Mouse (Mus musculus) retina, adult 2 months (tissue): ENCODE data around the gene Zfp809.
"Not testable (repeated sequence)": the region's sequence is repeated elsewhere in the genome, so short reads cannot be mapped to it uniquely, and the experiment has no call there.

Source experiments
- DNase-seq: peaks from one replicate; pipeline ENCODE4 v3.0.0-alpha.2; 2012; ENCODE audit warnings: low read depth, low spot score

Gene Zfp809

DNA sequence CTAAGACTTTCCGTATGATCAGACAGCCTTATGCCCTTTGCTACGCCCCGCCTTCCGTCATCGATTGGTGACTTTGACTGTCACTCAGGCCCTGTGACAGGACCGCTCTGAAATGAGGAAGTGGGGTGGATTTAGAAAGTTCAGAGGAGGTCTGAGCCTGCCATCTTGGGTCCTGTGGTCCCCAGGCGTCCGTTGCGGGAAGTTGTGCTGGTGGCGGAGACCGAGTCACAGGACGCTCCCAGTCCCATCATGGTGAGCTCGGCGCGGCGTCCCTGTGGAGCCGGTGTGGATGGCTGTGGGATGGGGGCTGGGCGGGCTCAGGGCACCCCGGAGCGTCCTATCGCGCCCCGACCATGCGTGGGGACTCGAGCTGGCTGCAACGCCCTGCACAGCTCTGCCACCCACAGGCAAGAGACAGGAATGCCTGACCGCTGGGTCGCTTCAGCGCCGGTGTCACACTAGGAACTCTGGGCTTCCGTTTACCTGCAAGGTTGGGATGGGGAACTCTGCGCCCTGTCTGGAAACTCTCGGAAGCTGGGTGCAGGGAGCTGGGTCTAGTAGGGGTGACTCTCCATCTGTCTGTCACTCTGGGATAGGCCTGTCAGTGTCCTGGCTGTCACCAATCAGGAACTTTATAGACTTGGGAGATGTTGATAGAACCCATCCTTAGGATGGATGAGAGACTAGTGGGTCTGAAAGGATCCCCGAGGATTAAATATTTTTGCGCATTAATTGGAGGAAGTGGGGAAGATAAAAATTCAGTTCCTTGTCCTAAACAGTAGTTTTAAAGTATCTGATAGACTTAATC lies at the start of gene Zfp809:
Gene Zfp809 (plus strand): TSS at position 134 of the 808 bp plus-strand sequence.
- DNase-seq = peak; percentile 97

DNA sequence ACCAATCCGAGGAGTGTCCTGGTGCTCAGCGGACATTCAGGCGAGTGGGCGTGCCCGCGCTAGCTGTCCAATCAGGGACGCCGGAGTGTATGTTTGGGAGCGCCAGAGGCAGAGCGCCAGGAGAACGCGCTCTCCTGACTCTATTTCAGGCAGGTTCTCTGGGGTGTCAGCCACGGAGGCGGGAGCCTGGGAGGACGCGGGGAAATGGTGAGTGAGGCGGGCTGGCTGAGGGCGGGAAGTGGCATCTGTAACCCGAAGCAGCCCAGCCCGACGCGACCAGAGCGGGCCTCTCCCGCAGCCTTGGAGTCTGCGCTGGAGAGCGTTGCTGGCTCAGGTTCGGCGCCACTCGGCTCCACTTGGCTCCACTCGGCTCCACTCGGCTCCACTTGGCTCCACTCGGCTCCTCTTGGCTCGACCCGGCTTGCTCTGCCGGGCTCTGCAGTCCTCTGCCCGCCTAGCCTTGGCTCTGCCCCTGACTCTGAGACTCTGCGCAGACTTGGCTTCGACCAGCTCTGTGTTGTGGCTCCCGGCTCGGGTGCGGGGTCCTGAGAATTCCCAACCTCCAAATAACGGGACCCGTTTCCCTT lies 37.4 kb upstream of the Zfp809 start, which contains the start of gene Zfp872:
Gene Zfp872 (plus strand): TSS at position 66 of the 587 bp plus-strand sequence.
- no peak for DNase-seq

DNA sequence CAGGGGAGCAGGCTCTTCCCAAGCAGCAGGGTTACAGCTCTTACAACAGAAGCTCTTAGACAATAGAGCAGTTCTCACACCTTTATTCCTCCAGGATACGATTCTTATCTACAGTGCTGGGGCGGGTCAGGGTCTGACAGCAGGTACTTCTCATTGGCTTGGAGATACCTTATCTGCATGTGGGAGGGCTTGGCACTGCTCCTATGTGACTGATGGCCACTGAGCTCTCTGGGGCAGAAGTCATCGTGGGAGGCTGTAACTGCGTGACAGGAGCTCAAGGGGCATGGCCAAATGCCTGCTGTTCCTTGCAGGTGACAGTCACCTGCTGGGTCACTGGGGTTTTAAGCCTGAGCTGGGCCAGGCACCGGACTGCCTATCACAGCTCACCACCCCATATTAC lies 29.1 kb upstream of the Zfp809 start:
- DNase-seq = no peak

DNA sequence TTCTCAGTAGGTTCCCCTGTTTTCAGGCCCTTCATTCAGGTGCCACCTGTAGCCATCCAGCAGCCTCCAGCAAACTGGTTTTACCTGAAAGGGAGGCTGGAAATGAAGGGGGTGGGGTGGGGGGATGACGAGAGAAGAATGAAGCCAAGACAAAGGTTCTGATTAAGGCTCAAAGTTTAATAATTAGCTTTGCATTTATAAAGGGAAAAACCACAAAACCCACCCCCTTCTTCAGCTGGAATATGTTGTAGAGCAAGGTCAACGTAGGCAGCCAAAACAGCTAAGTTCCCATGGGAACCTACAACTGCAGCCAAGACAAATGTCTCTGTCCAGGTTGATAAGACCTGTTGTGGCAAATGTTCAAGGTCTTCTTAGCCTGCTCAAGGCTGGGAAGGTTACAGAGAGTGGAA lies 11.7 kb upstream of the Zfp809 start:
- no peak for DNase-seq

DNA sequence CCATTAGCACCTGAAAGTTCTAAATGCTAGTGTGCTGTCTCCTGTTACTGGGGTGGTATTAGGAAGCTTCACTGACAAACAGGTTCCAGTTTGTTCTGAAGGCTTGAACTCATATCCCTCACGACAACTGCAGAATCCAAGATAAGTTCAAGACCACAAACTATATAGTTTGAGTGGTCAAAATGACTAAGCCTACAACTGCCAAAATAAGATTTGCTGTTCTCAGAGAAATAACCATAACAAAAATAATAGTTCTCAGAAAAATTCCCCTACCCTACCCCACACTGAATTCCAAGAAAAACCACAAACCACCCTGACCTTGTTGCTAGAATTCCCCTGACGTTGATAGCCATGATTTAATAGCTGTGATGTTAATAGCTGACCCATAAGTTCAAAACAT lies 11.0 kb upstream of the Zfp809 start:
- no peak for DNase-seq

DNA sequence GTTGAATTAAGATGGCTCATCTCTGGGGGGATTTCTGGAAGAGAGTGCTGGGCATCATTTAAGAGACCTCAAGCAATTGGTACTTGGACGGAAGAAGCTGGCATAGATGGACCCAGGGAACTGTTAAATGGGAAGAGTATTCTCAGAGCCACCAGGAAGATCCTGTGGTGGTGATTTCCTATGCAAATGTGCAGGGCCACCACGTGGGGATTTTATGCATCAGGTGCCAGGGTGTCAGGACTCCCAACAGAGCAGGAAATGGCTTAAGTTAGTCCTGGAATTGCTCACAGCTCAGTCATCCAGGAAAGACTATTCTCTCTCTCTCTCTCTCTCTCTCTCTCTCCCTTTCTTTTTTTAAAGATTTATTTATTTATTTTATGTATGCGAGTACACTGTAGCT lies 8.8 kb upstream of the Zfp809 start:
- no peak for DNase-seq

DNA sequence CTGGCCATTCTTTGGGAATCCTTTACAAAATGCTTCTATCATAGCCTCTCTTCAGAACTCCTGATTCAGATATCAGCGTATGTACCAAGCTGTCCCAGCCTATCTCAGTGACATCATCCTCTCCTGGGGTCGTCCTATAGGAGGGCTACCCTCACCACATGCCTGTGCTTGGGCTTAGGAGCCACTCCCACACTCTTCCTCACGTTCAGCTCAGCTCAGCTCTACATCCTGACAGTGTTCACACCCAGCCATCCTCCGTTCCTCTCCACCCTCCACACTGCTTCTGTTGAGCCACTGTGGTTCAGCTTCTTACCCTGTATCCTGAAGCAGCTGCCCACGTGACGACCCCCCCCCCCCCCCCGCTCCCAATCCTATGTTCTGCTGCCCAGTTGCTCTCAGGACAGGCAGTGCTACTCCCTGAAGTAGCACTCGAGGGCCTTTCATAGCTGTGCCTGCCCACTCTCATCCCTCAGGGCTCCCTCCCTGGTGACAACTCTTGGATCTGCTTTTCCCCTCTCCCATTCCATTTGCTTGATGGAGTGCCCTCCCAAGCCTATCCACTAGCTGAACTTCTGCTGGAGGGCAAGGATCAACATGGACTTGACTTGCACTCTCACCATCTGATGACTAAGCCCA lies 7.5 kb upstream of the Zfp809 start:
- DNase-seq = no peak

DNA sequence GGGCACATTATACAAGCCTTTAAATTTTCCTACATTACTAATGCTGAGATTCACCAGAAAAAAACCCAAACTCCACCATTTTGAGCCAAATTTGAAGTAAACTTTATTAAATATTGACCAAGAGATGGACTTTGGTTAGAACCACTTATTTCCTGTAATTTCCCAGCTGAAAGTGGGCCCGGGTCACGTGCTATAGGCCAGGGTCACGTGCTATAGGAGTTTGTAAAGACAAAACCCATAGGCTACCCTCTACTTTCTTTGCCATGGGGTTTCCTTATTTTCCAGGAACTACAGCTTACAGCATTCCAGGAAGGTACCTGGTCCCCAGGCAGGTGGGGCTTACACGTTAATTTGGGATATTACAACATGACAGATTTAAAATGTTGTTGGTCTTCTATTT lies 1.4 kb upstream of the Zfp809 start:
- no peak for DNase-seq

DNA sequence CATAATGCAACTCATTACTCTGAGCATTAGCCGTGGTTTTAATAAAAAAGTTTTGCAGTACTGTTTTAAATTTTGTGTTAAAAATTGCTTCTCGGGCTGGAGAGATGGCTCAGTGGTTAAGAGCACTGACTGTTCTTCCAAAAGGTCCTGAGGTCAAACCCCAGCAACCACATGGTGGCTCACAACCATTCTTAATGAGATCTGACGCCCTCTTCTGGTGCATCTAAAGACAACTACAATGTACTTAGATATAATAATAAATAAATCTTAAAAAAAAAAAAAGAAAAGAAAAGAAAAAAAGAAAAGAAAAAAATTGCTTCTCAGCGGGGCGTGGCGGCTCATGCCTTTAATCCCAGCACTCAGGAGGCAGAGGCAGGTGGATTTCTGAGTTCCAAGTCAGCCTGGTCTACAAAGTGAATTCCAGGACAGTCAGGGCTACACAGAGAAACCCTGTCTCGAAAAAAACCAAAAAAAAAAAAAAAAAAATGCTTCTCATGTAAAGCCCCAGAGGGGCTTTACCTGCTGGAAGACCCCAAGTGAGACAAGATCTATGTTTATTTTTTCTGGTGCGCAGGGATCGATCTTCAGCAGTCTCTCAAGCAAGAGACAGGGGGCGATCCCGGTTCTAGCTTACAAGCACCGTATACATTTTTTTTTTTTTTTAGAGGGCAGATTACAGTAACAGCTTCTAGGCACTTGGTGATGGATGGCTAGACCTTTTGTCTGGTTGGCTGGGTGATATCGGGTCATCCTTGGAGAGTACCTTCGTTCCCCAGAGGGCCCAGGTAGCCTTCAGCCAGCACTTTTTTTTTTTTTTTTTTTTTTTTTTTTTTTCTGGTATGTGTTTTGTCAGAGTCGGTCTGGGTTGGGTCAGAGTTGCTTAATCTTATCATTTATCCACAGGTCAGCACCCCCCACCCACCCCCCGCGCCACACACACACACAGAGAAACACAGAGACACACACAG lies 694 bp upstream of the Zfp809 start:
- DNase-seq = no peak

DNA sequence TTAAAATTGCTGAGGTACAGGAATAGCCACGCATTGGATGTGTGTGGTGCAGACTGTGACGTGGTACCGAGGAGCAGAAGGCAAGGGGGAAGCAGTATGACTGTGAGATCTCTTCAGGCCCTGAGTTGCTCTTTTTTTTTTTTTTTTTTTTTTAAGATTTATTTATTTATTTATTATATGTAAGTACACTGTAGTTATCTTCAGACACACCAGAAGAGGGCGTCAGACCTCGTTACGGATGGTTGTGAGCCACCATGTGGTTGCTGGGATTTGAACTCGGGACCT lies 817 bp downstream of the Zfp809 start:
- not testable (repeated sequence) for DNase-seq

DNA sequence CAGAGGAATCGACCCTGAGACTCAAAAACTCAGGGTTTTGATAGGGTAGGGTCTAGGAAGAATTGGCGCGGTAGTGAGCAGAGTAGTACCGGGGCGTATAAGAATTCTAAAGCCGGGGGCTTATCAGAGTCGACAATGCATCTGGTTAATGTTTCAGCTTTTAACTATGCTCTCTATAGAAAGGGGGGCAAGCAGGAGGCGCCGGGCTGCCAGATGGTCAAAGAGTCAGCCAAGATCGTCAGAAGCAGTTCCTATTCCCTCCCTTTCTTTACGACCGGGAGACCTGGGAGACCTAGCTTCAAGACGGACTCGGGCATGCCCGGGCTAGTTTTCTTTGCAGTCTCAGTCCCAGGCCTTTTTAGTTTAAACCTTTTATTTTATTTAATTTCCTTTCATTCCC lies 1.3 kb downstream of the Zfp809 start:
- DNase-seq = no peak

DNA sequence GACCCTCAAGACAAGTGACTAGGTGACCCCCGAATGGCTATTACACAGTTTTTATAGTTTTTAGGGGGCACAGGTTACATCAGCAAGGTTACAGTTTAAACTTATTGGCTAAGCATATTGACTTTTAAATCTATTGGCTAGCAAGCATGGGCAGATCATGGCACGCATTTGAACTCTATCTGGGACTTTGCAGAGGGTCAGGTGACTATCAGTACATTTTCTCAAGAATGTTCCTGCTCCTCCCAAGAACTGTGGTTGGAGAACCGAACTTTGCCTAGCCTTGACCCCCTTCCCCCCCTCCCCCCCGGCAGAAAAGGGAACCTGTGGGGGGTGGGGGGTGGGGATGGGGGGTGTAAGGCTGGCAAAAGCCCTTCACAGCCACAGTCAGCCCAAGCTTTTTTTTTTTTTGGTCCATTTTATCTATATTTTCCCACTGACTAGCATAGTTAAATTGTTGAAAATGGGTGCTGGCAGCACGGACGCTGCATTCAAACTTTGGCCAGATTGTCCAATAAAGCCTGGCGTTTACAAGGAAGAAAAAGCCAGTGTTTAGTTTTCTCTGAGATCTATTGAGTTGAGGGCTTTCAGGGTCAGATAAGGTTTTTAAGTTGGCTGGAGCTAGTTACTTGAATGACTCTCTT lies 4.0 kb downstream of the Zfp809 start:
- no peak for DNase-seq

DNA sequence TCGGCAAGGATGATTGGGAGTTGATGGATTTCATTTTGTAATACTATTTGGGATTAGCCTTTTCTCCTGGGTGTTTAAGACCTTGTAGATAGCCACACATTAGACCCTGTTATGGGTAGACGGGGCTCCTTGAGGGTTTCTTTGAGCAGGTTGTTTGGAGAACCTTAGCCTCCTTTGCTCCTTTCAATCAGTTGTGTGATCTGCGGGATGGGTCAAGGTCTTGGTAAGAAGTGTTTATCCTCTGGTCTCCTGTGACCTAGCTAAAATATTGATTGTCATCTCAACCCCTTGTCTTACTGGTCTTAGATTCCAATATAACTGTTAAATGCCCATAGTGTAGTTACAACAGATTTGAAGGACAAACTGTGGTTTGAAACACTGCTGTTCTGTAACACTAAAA lies 4.5 kb downstream of the Zfp809 start:
- no peak for DNase-seq

DNA sequence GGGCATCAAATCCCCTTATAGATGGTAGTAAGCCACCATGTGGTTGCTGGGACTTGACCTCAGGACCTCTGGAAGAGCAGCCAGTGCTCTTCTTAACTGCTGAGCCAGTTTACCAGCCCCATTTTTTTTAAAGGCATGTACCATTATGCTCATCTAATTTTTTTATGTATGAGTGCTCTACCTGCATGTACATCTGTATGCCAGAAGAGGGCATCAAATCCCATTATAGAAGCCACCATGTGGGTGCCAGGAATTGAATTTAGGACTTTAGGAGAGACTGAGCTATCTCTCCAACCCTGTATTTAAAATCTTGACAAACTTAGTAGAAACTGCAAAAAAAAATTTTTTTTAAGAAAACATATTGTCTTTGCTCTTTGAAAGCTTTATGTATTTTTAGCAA lies 5.0 kb downstream of the Zfp809 start:
- no peak for DNase-seq

DNA sequence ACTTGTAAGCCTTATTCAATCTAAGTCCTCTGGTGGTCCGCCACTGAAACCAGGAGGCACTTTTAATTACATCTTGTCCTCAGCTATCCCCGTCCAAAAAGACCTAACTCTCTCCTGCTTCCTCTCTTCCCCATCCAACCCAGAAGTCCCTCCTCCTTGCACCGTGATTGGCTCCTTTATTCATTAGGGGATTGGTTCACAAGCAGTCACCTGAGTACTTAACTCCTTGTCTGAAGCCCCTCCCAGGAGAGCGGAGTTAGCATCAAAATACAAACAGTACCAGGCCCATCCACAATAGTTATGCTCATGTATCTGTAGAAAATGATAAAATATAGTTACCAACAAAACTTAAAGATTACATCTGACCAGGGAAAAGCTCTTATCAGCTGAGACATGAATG lies 14.5 kb downstream of the Zfp809 start:
- no peak for DNase-seq

DNA sequence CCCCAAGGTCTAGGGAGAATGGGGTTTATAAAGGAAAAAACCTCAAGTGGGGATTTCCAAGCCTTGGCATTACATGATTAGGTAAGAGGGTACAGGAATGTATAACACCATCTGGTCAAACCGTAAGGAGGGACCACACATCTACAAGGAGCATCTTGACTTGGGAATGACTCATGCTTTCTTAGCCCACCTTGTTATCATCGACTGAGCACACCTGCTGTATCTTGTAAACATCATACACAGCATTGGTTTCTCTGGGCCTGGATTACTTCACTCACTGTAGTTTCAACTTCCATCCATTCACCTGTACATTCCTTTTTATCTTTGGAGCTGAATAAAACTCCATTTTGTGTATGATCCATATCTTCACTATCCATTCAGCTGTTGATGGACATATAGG lies 18.7 kb downstream of the Zfp809 start:
- no peak for DNase-seq

DNA sequence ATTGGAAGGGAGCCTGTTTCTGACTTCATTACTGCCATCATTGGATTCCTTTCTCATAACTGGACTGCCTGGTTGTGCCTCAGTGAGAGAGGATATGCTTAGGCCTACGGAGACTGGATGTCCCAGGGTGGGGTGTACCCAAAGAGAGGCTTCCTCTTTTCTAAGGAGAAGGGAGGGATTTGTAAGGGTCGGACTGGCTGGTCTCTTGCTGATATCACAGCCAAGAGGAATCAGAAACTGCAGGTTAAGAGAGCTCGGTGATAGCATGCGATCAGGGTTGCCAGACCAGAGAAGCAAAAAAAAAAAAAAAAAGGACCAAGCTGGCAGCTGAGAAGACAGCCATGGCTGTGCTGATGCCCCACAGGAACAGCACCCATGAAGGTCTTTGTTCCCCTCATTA lies 31.1 kb downstream of the Zfp809 start:
- DNase-seq = no peak

DNA sequence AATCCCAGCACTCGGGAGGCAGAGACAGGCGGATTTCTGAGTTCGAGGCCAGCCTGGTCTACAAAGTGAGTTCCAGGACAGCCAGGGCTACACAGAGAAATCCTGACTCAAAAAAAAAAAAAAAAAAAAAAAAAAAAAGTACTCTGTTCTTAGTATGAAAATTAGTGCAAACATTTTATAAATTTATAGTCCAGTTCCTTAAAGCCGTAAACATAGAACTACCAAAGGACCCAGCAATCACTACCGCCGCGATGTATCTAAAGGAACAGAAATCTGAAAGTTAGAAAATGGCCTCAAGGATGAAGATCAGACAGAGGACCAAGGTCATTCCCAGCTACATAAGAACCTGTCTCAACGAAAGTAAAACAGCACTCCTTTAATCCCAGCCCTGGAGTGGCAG lies 33.3 kb downstream of the Zfp809 start:
- no peak for DNase-seq

DNA sequence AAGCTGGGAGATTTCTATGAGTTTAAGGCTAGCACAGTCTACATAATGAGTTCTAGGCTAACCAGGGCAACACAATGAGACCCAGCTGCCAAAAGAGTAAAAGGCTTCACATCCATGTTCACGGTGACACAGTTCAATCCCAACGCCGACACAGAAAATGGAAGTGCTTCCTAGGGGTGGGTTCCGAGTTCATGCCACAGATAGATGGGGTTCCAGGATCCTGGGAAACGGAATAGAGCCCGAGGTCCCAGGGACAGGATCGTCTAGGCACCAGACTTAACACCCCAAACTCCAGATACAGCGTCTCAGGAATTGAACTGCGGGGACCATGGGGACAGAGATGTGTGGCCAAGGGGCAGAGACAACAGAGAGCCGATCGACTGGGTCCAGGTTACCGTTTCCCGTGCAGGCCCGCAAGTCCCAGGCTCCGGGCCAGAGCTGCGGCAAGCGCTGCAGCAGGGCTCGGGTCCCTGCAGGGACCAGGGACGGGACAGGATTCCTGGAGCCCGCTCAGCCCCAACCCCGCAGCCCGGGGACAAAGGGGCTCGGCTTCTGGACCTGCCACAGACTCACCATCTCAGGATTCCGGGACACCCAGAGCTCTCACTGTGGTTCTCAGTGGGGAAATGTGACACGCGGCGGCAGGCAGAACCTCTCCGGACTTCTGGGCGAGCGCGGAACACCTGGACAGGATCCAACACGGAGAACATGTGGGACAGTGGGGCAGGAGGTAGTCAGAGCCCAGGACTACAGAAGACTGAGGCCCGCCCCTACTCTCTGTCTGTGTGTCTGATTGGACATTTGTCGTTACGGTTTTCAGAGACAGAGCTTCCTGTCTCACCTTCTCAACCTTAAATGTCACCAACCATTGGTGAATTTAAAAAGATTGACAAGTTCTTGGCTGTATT lies 33.9 kb downstream of the Zfp809 start, which contains the start of gene Zfp599:
Gene Zfp599 (minus strand): TSS at position 712 of the 908 bp plus-strand sequence.
- no peak for DNase-seq

DNA sequence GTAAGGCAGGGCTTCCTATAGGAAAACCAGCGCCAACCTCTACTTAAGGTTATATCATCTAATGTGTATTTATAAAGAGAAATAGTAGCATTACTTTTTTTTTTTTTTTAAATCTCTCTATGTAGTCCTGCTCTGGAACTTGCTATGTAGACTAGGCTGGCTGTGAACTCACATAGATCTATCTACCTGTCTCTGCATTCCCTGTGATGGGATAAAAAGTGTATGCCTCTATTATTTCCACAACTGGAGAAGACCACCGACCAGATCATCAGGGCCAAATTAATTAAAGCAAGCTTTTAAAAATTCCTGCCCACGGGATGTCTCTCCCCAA lies 34.5 kb downstream of the Zfp809 start:
- DNase-seq = no peak
